Mouse (Mus musculus) thymus, adult 2 months (tissue): Measurements from ENCODE around the gene Snrpg.

Experiments used
- CTCF ChIP-seq: fragments of 200-500 bp; IDR thresholded peaks from 2 replicates; pipeline ENCODE4 v1.5.1; 2012; ENCODE audit warnings: mild to moderate bottlenecking, control low read depth, low read length, moderate library complexity, borderline replicate concordance; ENCODE audit not compliant: control insufficient read depth, poor library complexity, insufficient read depth; ENCODE audit errors: extremely low read depth
- POLR2A ChIP-seq: fragments of 200-500 bp; IDR thresholded peaks from 2 replicates; pipeline ENCODE4 v1.6.1; 2012; ENCODE audit warnings: mild to moderate bottlenecking, low read length, control low read depth, moderate library complexity; ENCODE audit not compliant: control insufficient read depth, poor library complexity, insufficient read depth; ENCODE audit errors: extremely low read depth

DNA sequence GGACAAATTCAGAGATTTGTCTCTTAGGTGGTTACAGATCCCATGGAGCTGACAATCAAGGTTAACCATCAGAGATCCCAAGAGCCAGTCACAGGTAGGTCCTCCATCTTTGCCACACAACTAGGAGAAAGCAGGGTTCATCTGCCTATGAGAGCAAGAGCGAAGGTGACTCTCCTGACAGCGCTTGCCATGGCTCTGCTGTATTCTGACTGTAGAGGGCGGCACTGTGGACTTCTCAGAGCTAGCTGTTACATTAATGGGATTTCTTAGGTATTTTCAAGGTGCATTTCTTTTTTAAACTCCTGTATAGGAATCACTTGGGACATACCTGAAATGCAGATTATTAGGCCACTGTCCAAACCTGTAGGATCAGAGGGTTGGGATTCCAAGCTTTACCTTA is 16.2 kb upstream of the Snrpg start:
- TF ChIP-seq CTCF = no peak
- TF ChIP-seq POLR2A = no peak
